Mouse (Mus musculus) gastrocnemius, postnatal 10 days (tissue): ENCODE data around the gene G0s2. TPM values are rescaled to one million over a fixed set of nuclear protein-coding genes. Genes with fewer than 3 reads are reported as not detected.
A peak's percentile ranks its signal among the peaks of the same experiment; 100 is the strongest.

Experiments
- DNase-seq: peaks from one replicate; pipeline ENCODE4 v3.0.0; 2021; ENCODE audit warnings: mixed read lengths
- long read RNA-seq, 2 experiments: library from polyadenylated mRNA; stranded (forward); transcript quantifications; one replicate each; pipeline ENCODE4 v2.0.0; 2021
- total RNA-seq, 2 experiments: library from RNA; stranded (reverse); gene quantifications; 2 replicates each; pipeline ENCODE4 v1.2.3; 2021

Gene G0s2
- 10 to 100 TPM; 24.8 to 30.4 TPM for total RNA-seq
- long read RNA-seq, experiment 1, transcript G0s2-201 (2 exons, 871 nt), result major isoform, 23 of 23 reads
- long read RNA-seq, experiment 1, partial matches to known transcripts, result 0 of 23 reads
- long read RNA-seq, experiment 1, other reads (novel, unspliced or antisense), result 0 of 23 reads
- long read RNA-seq, experiment 2, transcript G0s2-201 (2 exons, 871 nt), result major isoform, 22 of 22 reads
- long read RNA-seq, experiment 2, partial matches to known transcripts, result 0 of 22 reads
- long read RNA-seq, experiment 2, other reads (novel, unspliced or antisense), result 0 of 22 reads

DNA sequence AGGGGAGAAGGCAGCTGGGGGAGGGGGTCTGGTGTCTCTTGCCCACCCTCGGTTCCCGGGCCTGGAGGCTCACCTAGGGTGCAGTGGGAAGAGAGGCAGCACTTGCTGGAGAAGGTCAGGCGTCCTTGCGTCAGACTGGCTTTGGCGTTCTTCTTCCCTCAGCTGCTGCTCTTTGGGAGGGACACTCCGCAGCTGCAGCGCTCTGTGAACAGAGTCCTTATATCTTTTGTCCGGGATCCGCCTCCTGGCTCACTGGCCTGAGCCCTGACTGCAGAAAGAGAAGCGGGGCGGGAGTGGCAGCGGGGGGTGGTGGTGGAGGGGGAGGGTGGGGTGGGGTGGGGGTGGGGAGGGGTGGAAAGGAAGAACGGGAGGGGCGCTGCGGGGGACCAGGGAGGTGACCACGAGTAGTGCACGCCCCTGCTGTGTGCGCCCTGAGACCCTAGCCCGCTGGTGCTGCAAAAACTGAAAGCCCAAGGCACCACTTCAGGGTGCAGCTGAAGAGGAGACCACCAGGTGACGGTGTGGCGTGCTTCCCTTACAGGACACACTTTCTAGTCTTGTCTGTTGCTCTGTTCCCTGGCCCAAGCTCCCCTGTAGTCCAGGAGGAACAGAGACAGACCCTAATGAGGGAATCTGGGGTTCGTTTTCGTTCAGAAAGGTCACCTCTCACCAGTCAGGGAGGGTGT is at the start of gene G0s2:
TSS of gene G0s2 (minus strand) at position 302 of the 686 bp plus-strand sequence.
- DNase-seq, result peak; percentile 73

DNA sequence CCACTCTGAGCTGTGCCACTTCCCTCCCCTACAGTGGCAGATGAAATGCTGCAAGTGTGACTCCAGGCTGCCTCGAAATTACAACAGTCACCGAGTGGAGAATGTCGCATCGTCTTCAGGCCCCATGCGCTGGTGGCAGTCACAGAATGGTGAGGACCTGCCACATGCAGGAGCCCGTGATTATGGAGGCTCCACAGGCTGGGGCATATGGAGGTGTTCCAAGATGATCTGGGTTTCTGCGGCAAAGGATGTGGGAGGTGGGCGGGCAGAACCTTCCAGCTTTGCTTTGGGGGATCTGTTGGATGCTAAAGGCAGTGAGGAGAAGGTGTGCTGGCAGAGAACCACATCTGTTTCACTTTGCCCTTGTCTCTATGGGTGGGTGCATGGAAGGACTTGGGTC is 47.4 kb upstream of the G0s2 start:
- no peak for DNase-seq

- DNase-seq, result no peak
Observed at GRCm38 (mm10) chr1:193319721-193320120, 46.7 kb upstream of the G0s2 start.

DNA sequence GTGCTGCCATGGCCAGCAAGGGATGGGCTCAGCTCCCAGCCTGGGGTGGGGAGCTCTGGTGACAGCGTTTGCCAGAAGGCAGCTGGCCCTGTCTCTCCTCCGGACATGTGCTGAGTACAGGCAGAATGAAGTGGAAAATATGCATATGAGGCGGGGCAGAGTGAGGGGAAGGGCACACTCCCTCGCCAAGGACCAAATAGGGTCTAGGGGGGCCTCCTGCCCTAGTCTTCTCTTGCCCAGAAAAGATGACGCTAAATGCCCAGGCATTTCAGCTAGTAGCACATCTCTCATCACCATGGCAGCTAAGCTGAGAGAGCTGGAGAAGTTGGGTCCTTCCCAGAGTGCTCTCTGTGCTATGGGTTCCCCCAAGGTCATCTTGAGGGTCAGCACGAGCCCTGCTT is 44.1 kb upstream of the G0s2 start:
- peak; percentile 79 for DNase-seq

DNA sequence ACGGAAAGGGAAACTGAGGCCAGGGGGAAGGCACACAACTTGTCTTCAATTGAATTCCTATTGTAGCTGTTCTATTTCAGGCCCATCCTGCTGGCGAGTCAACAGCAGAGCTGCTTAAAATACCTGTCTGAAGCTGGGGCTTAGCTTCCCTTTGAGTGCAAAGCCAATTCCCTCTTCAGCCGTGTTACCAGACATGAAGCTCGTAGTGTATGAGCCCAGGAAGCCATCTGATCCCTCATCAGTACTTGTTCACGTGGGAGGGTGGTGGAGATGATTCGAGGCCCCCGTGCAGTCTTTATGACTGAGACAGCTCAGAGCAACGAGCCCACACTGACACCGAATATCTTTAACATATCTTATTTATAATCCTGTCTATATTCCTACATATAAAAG is 43.3 kb upstream of the G0s2 start:
- DNase-seq, result no peak

- peak; percentile 81 for DNase-seq
Observed at GRCm38 (mm10) chr1:193315705-193316357, 42.8 kb upstream of the G0s2 start.

DNA sequence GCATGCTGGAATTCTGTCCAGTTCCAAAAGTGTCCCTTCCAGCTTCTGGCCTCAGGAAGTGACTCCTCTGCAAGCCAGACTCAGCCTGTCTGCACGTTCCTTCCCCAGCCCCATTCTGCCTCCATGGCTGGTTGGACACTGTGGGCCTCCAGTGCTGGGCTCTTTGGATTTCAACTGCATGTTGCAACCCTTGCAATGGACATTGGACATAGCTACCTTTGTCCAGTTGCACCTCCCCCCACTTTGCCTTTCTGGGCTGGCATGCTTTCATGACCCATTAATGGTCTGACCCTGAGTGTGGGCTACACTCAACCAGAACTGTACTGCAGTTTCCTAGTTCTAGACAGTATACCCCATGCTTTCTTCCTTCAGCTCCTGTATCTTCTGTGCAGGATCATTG is 38.6 kb upstream of the G0s2 start:
- no peak for DNase-seq

DNA sequence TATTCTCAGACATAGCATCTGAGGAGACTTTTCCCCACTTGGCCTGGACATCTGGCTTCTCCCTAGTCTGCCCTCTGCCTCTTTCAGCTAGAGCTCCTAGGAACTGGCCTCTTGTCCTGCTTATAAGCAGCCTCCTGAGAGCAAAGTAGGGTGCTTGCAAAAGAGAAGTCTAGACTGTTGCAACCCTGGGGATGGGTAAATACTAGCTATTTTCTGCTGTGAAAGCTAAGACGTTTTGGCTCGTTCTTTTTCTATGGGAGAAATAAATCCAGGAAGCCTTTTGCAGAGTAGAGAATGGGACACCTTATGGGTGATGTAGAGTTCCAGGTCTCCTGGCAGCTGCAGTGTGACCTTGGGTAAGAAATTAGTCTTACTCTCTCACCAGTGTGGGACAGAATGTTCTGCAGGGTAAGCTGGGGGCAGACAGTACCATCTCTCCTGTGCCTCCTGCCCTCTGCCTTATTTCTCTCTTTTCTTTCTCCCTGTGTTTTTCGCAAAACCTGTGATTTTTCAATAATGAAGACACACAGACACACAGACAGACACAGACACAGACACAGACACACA is 37.6 kb upstream of the G0s2 start:
- DNase-seq, result no peak

DNA sequence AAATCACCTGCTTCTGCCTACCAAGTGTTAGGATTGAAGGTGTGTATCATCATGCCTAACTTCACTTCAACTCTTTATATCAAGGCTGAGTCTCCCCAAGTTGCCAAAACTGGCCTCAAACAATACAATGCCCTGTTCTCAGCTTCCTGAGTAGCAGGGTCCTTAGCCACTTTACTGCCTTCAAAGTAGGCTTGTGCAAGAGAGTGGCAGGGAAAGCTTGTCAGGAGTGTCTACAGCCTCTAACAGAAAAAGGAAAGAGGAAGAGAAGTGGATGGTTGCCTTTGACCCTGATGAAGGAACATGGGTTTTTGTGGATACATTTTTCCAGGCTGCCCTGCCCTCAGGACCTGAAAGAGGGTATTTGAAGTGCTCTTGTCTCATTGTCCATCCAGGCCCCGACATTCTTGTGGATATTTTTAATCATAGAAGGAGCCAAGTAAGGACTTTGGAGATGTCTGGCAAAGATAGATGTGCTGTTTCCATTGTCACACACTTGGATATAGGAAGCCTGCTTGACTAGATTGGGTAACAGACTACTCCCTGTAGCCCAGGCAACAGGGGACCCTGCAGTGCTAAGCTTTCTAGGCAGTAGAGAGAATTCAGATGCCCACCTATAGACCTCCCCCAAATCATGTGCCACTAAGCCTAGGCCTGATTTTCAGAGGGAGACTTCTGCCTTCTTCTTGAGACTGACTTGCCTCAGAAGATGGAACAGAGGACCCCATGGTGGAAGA is 36.9 kb upstream of the G0s2 start:
- DNase-seq, result no peak

DNA sequence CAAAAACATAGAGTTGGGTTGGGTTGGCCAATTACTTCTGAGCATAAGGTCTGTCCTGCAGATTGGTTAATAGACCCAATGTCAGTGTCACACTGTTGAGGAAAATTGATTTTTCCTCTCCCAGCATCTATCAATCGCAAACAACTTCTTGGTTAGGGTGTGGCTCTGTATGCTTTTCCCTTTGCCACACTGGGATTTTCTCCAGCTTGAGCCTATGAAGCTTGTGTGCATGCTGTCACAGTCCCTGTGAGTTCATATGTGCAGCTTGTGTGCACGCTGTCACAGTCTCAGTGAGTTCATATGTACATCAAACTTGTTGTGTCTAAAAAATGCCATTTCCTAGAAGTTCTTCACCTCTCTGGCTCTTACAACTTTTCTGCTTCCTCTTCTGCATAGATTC is 33.8 kb upstream of the G0s2 start:
- DNase-seq, result no peak

DNA sequence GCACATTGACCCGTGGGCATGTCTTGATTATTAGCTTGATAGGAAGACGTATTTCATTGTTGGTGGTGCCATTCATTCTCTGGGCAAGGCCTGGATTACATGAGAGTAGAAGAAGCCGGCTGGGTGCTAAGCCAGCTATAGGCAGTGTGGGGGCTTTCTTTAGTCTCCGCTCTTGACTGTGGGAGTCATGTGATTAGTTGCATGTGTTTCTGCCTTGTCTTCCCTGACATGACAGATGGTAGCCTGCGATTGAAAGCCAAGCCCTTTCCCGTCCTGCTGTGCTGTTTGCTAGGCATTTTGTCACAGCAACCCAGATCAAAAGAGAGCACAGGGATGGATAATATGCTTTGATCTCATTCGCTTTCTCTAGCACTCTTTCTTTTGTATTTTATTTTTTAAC is 32.4 kb upstream of the G0s2 start:
- no peak for DNase-seq

GRCm38 (mm10) chr1:193303096-193303495 is 30.1 kb upstream of the G0s2 start:
- no peak for DNase-seq

- DNase-seq, result no peak
Observed at GRCm38 (mm10) chr1:193302093-193302405, 29.0 kb upstream of the G0s2 start.

GRCm38 (mm10) chr1:193301216-193302092 is 28.4 kb upstream of the G0s2 start:
- no peak for DNase-seq

GRCm38 (mm10) chr1:193299995-193300394 is 27.0 kb upstream of the G0s2 start:
- no peak for DNase-seq

GRCm38 (mm10) chr1:193298141-193298765 is 25.2 kb upstream of the G0s2 start:
- DNase-seq, result no peak

GRCm38 (mm10) chr1:193295920-193296319 is 22.9 kb upstream of the G0s2 start:
- DNase-seq, result no peak

DNA sequence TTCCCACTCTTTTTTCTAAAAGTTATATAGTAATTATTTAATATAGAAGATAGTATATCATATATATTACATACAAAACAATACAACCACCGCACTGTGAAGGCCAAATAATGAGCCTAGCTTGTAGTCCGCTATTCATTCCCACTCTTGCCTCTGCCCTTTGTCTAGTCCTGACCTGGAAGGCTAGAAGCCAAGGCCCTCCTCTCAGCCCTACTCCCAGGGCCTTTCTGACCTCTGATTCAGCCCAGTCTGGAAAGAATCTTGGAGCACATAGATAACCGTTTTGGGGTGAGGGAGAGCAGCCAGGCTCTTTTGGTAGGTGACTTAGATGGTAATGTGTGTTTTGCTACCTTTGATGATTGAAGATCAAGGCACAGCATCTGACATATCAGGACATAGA is 20.9 kb upstream of the G0s2 start:
- DNase-seq, result no peak

GRCm38 (mm10) chr1:193293039-193293438 is 20.0 kb upstream of the G0s2 start:
- no peak for DNase-seq

GRCm38 (mm10) chr1:193290686-193291085 is 17.7 kb upstream of the G0s2 start:
- DNase-seq, result no peak

DNA sequence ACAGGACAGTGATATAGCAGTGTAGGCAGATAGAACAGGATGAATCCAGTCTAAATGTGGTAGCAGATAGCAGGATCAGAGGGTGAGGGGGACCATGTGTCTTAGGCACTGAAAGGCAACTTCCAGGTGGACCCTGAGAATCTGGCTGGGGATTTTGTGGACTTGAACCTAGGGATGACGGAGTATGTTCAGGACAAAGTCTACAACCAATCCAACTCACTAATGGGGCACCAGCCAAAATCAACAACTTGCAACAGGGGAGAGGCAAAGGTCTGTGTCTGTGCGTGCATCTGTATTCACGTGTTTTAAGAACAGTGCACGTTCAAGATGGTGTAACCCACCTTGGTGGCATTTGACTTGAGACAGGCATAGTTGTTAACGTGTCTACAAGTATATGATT is 16.9 kb upstream of the G0s2 start:
- DNase-seq, result no peak
